Mouse (Mus musculus): ENCODE measurements around the gene Plin4. TPM values are rescaled to one million over a fixed set of nuclear protein-coding genes. Genes with fewer than 3 reads are reported as not detected.
"Not testable (repeated sequence)": the region's sequence is repeated elsewhere in the genome, so short reads cannot be mapped to it uniquely, and the experiment has no call there.

Plin4 gene
- polyA plus RNA-seq, 1 experiment from 2014 or later = 0.05 TPM

- no peak overlapping the region for H3K4me2 ChIP-seq (replicated peaks)
- H3K36me3 ChIP-seq = peaks cover 89% of the 10 kb centered on the region
- WGBS = 94% methylated on average over 14 of the region's 14 CpGs
- H3K9ac ChIP-seq = no peak overlapping the region
- no peak overlapping the region for H3K27ac ChIP-seq
- H3K27me3 ChIP-seq (replicated peaks) = no peaks in the 10 kb centered on the region
- no peak overlapping the region for H3K4me3 ChIP-seq
- H3K9me3 ChIP-seq = no peaks in the 10 kb centered on the region
- ATAC-seq (ENCODE audit: low FRiP score, low read depth) = no peak
- H3K4me1 ChIP-seq = peaks cover 5% of the 10 kb centered on the region
Measured at GRCm38 (mm10) chr17:56069066-56069465, 40.5 kb downstream of the Plin4 start.

- Histone ChIP-seq H3K4me1 (no peaks in the 10 kb centered on the region), H3K27me3 (replicated peaks) (no peaks in the 10 kb centered on the region), H3K9me3 (no peaks in the 10 kb centered on the region), H3K9ac (no peak overlapping the region), H3K4me2 (replicated peaks) (no peak overlapping the region), H3K27ac (no peak overlapping the region), H3K4me3 (no peak overlapping the region), H3K36me3 (peaks cover 99% of the 10 kb centered on the region)
- no peak for ATAC-seq (ENCODE audit: low FRiP score, low read depth)
Measured at GRCm38 (mm10) chr17:56066451-56066850, 43.2 kb downstream of the Plin4 start.

- H3K4me3 ChIP-seq; H3K9me3 ChIP-seq; H3K4me2 ChIP-seq (replicated peaks); H3K27ac ChIP-seq; ATAC-seq (ENCODE audit: low FRiP score, low read depth); H3K9ac ChIP-seq; H3K27me3 ChIP-seq (replicated peaks); H3K4me1 ChIP-seq: not testable (repeated sequence)
- peaks cover 99% of the 10 kb centered on the region for H3K36me3 ChIP-seq
- 80% methylated on average over 6 of the region's 6 CpGs for WGBS
Measured at GRCm38 (mm10) chr17:56065715-56066114, 43.9 kb downstream of the Plin4 start.

GRCm38 (mm10) chr17:56062081-56062480 is 47.5 kb downstream of the Plin4 start:
- Histone ChIP-seq H3K4me3 (no peak overlapping the region), H3K27ac (no peak overlapping the region), H3K9ac (no peak overlapping the region), H3K27me3 (replicated peaks) (no peaks in the 10 kb centered on the region), H3K9me3 (no peaks in the 10 kb centered on the region), H3K4me1 (no peaks in the 10 kb centered on the region), H3K4me2 (replicated peaks) (no peak overlapping the region), H3K36me3 (peaks cover 97% of the 10 kb centered on the region)
- ATAC-seq (ENCODE audit: low FRiP score, low read depth) = no peak
- 93% methylated on average over 7 of the region's 7 CpGs for WGBS

- Histone ChIP-seq H3K9me3 (no peaks in the 10 kb centered on the region), H3K27me3 (replicated peaks) (no peaks in the 10 kb centered on the region), H3K4me3 (no peak overlapping the region), H3K4me1 (no peaks in the 10 kb centered on the region), H3K27ac (no peak overlapping the region), H3K9ac (no peak overlapping the region), H3K4me2 (replicated peaks) (no peak overlapping the region), H3K36me3 (peaks cover 70% of the 10 kb centered on the region)
- 90% methylated on average over 11 of the region's 11 CpGs for WGBS
- no peak for ATAC-seq (ENCODE audit: low FRiP score, low read depth)
Measured at GRCm38 (mm10) chr17:56057381-56058120, 52.1 kb downstream of the Plin4 start.

GRCm38 (mm10) chr17:56055945-56056678 is 53.5 kb downstream of the Plin4 start:
- peaks cover 63% of the 10 kb centered on the region for H3K36me3 ChIP-seq
- no peaks in the 10 kb centered on the region for H3K4me1 ChIP-seq
- no peak overlapping the region for H3K9ac ChIP-seq
- H3K27me3 ChIP-seq (replicated peaks) = no peaks in the 10 kb centered on the region
- no peak overlapping the region for H3K27ac ChIP-seq
- 81% methylated on average over 4 of the region's 4 CpGs for WGBS
- no peak overlapping the region for H3K4me2 ChIP-seq (replicated peaks)
- no peak for ATAC-seq (ENCODE audit: low FRiP score, low read depth)
- no peaks in the 10 kb centered on the region for H3K9me3 ChIP-seq
- H3K4me3 ChIP-seq = no peak overlapping the region

GRCm38 (mm10) chr17:56054938-56055337 is 54.7 kb downstream of the Plin4 start:
- no peaks in the 10 kb centered on the region for H3K9me3 ChIP-seq
- no peak overlapping the region for H3K4me2 ChIP-seq (replicated peaks)
- H3K4me1 ChIP-seq = no peaks in the 10 kb centered on the region
- H3K27ac ChIP-seq = no peak overlapping the region
- H3K9ac ChIP-seq = no peak overlapping the region
- no peak for ATAC-seq (ENCODE audit: low FRiP score, low read depth)
- peaks cover 62% of the 10 kb centered on the region for H3K36me3 ChIP-seq
- no peaks in the 10 kb centered on the region for H3K27me3 ChIP-seq (replicated peaks)
- H3K4me3 ChIP-seq = no peak overlapping the region

- 95% methylated on average over 5 of the region's 5 CpGs for WGBS
- Histone ChIP-seq H3K4me2 (replicated peaks) (no peak overlapping the region), H3K4me3 (no peak overlapping the region), H3K9ac (no peak overlapping the region), H3K4me1 (no peaks in the 10 kb centered on the region), H3K9me3 (no peaks in the 10 kb centered on the region), H3K27me3 (replicated peaks) (no peaks in the 10 kb centered on the region), H3K27ac (no peak overlapping the region), H3K36me3 (peaks cover 61% of the 10 kb centered on the region)
- no peak for ATAC-seq (ENCODE audit: low FRiP score, low read depth)
Measured at GRCm38 (mm10) chr17:56051369-56051768, 58.2 kb downstream of the Plin4 start.

Other genes with a start within 250 kb of the Plin4 start
- 9.8 and 10.0 TPM in 2 replicates for gene Zfp119a, start 230.9 kb downstream of the Plin4 start, polyA plus RNA-seq (2016; fragmentation: Nextera tagmentation; extraction: Ambion mirVana)
- gene Zfp959, start 217.7 kb downstream of the Plin4 start, polyA plus RNA-seq (2016; fragmentation: Nextera tagmentation; extraction: Ambion mirVana) = 12.8 and 17.0 TPM in 2 replicates
- gene Zfp119b, start 160.3 kb downstream of the Plin4 start, polyA plus RNA-seq (2016; fragmentation: Nextera tagmentation; extraction: Ambion mirVana) = 6.0 and 6.1 TPM in 2 replicates
- gene Ebi3, start 157.2 kb downstream of the Plin4 start, polyA plus RNA-seq (2016; fragmentation: Nextera tagmentation; extraction: Ambion mirVana) = 2.3 and 2.8 TPM in 2 replicates
- gene Yju2, start 150.7 kb downstream of the Plin4 start, polyA plus RNA-seq (2016; fragmentation: Nextera tagmentation; extraction: Ambion mirVana) = 24.2 and 27.1 TPM in 2 replicates
- gene Shd, start 139.3 kb downstream of the Plin4 start, polyA plus RNA-seq (2016; fragmentation: Nextera tagmentation; extraction: Ambion mirVana) = 136 and 143 TPM in 2 replicates
- gene Fsd1, start 123.3 kb downstream of the Plin4 start, polyA plus RNA-seq (2016; fragmentation: Nextera tagmentation; extraction: Ambion mirVana) = 114 and 123 TPM in 2 replicates
- gene Stap2, start 104.2 kb downstream of the Plin4 start, polyA plus RNA-seq (2016; fragmentation: Nextera tagmentation; extraction: Ambion mirVana) = 5.9 and 7.2 TPM in 2 replicates
- 209 and 214 TPM in 2 replicates for gene Mpnd, start 104.1 kb downstream of the Plin4 start, polyA plus RNA-seq (2016; fragmentation: Nextera tagmentation; extraction: Ambion mirVana)
- gene Sh3gl1, start 73.2 kb downstream of the Plin4 start, polyA plus RNA-seq (2016; fragmentation: Nextera tagmentation; extraction: Ambion mirVana) = 134 TPM in 2 replicates
- gene Chaf1a, start 69.4 kb downstream of the Plin4 start, polyA plus RNA-seq (2016; fragmentation: Nextera tagmentation; extraction: Ambion mirVana) = 25.3 and 29.6 TPM in 2 replicates
- 61.0 and 63.8 TPM in 2 replicates for gene Ubxn6, start 34.8 kb downstream of the Plin4 start, polyA plus RNA-seq (2016; fragmentation: Nextera tagmentation; extraction: Ambion mirVana)
- 166 and 173 TPM in 2 replicates for gene Hdgfl2, start 30.2 kb downstream of the Plin4 start, polyA plus RNA-seq (2016; fragmentation: Nextera tagmentation; extraction: Ambion mirVana)
- gene Plin5, start 7.8 kb upstream of the Plin4 start, polyA plus RNA-seq (2016; fragmentation: Nextera tagmentation; extraction: Ambion mirVana) = 0.30 and 0.38 TPM in 2 replicates
- 0.14 TPM in 1 of 2 replicates, not detected in the other for gene Lrg1, start 12.2 kb upstream of the Plin4 start, polyA plus RNA-seq (2016; fragmentation: Nextera tagmentation; extraction: Ambion mirVana)
- gene Sema6b, start 30.5 kb upstream of the Plin4 start, polyA plus RNA-seq (2016; fragmentation: Nextera tagmentation; extraction: Ambion mirVana) = 12.5 and 13.0 TPM in 2 replicates
- gene Tnfaip8l1, start 52.7 kb upstream of the Plin4 start, polyA plus RNA-seq (2016; fragmentation: Nextera tagmentation; extraction: Ambion mirVana) = 8.9 and 9.8 TPM in 2 replicates
- 65.5 and 65.9 TPM in 2 replicates for gene Mydgf, start 74.1 kb upstream of the Plin4 start, polyA plus RNA-seq (2016; fragmentation: Nextera tagmentation; extraction: Ambion mirVana)
- 35.0 and 35.1 TPM in 2 replicates for gene Dpp9, start 109.1 kb upstream of the Plin4 start, polyA plus RNA-seq (2016; fragmentation: Nextera tagmentation; extraction: Ambion mirVana)
- gene Fem1a, start 147.0 kb upstream of the Plin4 start, polyA plus RNA-seq (2016; fragmentation: Nextera tagmentation; extraction: Ambion mirVana) = 19.9 and 20.6 TPM in 2 replicates
- 1.5 and 2.0 TPM in 2 replicates for gene Ticam1, start 167.0 kb upstream of the Plin4 start, polyA plus RNA-seq (2016; fragmentation: Nextera tagmentation; extraction: Ambion mirVana)
- 29.0 and 31.7 TPM in 2 replicates for gene Plin3, start 183.1 kb upstream of the Plin4 start, polyA plus RNA-seq (2016; fragmentation: Nextera tagmentation; extraction: Ambion mirVana)
- not detected in 2 replicates for gene Arrdc5, start 190.5 kb upstream of the Plin4 start, polyA plus RNA-seq (2016; fragmentation: Nextera tagmentation; extraction: Ambion mirVana)
- gene Uhrf1, start 193.5 kb upstream of the Plin4 start, polyA plus RNA-seq (2016; fragmentation: Nextera tagmentation; extraction: Ambion mirVana) = 94.7 and 95.2 TPM in 2 replicates
- gene Kdm4b, start 216.3 kb upstream of the Plin4 start, polyA plus RNA-seq (2016; fragmentation: Nextera tagmentation; extraction: Ambion mirVana) = 86.1 and 86.7 TPM in 2 replicates

Data from neural tube, embryonic 12.5 days (tissue).